Mouse (Mus musculus) heart, postnatal 0 days (tissue): ENCODE measurements around the gene Epha4. TPM values are rescaled to one million over a fixed set of nuclear protein-coding genes. Genes with fewer than 3 reads are reported as not detected.
A peak's percentile ranks its signal among the peaks of the same experiment; 100 is the strongest.

Experiments
- ATAC-seq: fragments of 200-750 bp; cut with Nextera tagmentation; 2 replicates; pipeline ENCODE4 v1.8.0; 2017; ENCODE audit warnings: low read depth, moderate number of reproducible peaks, moderate library complexity; ENCODE audit not compliant: insufficient read depth
- DNase-seq: peaks from one replicate; pipeline ENCODE4 v3.0.0-alpha.2; 2016; ENCODE audit warnings: low spot score
- H3K27ac ChIP-seq: fragments of 300-500 bp; sonication (generic); 2 replicates; pipeline ENCODE4 v1.5.1; 2014; ENCODE audit warnings: low read depth, mild to moderate bottlenecking
- H3K27me3 ChIP-seq: fragments of 300-500 bp; sonication (generic); 2 replicates; pipeline ENCODE4 v1.6.1; 2014; ENCODE audit warnings: low read length, mixed read lengths; ENCODE audit not compliant: control insufficient read depth, insufficient read depth
- H3K36me3 ChIP-seq: fragments of 300-500 bp; sonication (generic); replicated peaks from 2 replicates; pipeline ENCODE4 v1.6.1; 2014; ENCODE audit warnings: low read length, mixed read lengths; ENCODE audit not compliant: control insufficient read depth, insufficient read depth
- H3K4me1 ChIP-seq: fragments of 300-500 bp; sonication (generic); 2 replicates; pipeline ENCODE4 v1.6.1; 2014; ENCODE audit warnings: antibody characterized with exemption; ENCODE audit not compliant: control insufficient read depth, insufficient read depth
- H3K4me2 ChIP-seq: fragments of 300-500 bp; sonication (generic); 2 replicates; pipeline ENCODE4 v1.6.1; 2014; ENCODE audit warnings: low read depth, mild to moderate bottlenecking, low read length, moderate library complexity
- H3K4me3 ChIP-seq: fragments of 300-500 bp; sonication (generic); 2 replicates; pipeline ENCODE4 v1.5.1; 2014; ENCODE audit warnings: low read depth, low read length
- H3K9ac ChIP-seq: fragments of 300-500 bp; sonication (generic); replicated peaks from 2 replicates; pipeline ENCODE4 v1.6.1; 2014; ENCODE audit warnings: low read depth, low read length, mixed read lengths
- H3K9me3 ChIP-seq: fragments of 300-500 bp; sonication (generic); replicated peaks from 2 replicates; pipeline ENCODE4 v1.6.1; 2016; ENCODE audit warnings: low read length; ENCODE audit not compliant: control insufficient read depth
- CTCF ChIP-seq: IDR thresholded peaks from 2 replicates; pipeline ENCODE4 v1.5.1; 2016; ENCODE audit warnings: antibody characterized with exemption, control low read depth, low read depth
- EP300 ChIP-seq: IDR thresholded peaks from 2 replicates; pipeline ENCODE4 v1.6.1; 2016; ENCODE audit warnings: antibody characterized with exemption, low read depth
- WGBS: fragments of 180-500 bp; shearing (Covaris S2); extraction: QIAGEN DNeasy Blood & Tissue Kit; methylation state at CpG from one replicate; pipeline ENCODE4 v1.1.7; 2014; 5-methylcytosine and 5-hydroxymethylcytosine counted together
- polyA plus RNA-seq: library from polyadenylated mRNA; unstranded; fragments of >200 nt; fragmentation: Nextera tagmentation; extraction: Ambion mirVana; gene quantifications from 2 replicates; pipeline ENCODE4 v1.2.1, GENCODE M21; 2015
- total RNA-seq: library from RNA; depleted of rRNA; stranded (reverse); fragments of >200 nt; gene quantifications from 2 replicates; pipeline ENCODE4 v1.2.3, GENCODE M21; 2014; ENCODE audit warnings: low replicate concordance

Gene Epha4
- total and polyA plus RNA-seq, 2 experiments from 2014 or later, result 8.5 to 20.3 TPM

DNA sequence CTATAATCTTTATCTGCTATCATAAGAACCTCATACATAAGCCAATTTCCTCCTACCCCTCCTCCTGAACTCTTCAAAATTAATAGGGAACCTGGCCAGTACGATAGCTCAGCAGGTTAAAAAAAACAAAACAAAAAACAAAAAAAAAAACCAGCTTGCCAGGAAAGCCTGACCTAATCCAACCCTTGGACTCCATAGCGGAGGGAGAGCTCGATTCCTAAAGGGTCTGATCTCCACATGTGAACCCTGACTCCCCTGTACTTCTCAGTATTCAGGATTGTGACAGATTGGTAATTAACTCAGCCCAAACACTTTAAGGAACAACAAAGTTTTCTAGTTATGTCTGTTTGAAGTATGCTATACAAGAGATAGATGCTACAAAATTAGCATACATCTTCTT, 89.7 kb downstream of the Epha4 start:
- peaks cover 9% of the 10 kb centered on the region; the same call in 1 of the 2 replicates for H3K4me1 ChIP-seq
- no peaks in the 10 kb centered on the region for H3K27me3 ChIP-seq
- WGBS, result 86% methylated on average over 3 of the region's 3 CpGs
- no peak for DNase-seq
- TF ChIP-seq CTCF (no peak), EP300 (no peak)
- H3K27ac ChIP-seq, result no peak overlapping the region
- H3K4me2 ChIP-seq, result no peak overlapping the region
- ATAC-seq, result no peak
- H3K4me3 ChIP-seq, result no peak overlapping the region
- H3K36me3 ChIP-seq, result no peaks in the 10 kb centered on the region
- H3K9me3 ChIP-seq, result no peaks in the 10 kb centered on the region
- H3K9ac ChIP-seq, result no peak overlapping the region

DNA sequence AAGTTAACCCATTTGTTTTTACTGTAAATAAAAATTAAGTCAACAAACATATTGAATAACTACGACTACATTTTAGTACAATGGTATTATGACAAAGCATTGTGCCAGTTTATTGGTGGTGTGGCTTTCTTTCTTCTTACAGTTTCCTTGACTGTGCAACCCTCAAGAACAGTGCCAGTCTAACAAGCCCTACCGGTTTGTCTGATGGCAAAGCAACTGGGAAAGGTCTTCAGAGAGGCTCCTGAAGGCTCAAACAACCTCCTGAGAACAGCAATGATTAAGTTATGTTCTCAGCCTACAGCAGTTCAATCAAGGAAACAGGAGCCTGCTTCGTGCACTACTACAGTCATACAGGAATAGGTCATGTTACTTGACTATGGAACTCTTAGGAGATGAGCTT, 93.8 kb downstream of the Epha4 start:
- no peak for ATAC-seq
- no peak overlapping the region for H3K4me2 ChIP-seq
- WGBS, result 87% methylated on average over 3 of the region's 3 CpGs

DNA sequence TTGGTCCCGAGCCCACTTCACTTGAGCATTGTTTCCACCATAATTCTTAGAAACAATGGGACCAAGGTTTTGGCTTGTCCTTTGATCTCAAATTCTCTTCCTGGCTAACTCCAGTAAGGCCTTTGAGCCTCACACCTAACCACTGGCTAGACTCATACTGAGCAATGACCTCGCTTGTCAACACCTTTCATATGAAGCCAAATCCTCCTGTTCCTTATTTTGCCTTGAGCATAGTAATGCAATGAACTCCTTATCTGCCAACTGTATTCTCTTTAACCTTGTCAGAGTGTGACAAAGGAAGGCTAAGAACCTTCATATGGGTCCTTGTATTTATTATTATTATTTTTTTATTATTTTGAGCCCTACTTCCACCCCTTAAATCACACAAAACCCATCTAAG, 94.5 kb downstream of the Epha4 start:
- H3K36me3 ChIP-seq, result no peaks in the 10 kb centered on the region
- H3K27ac ChIP-seq, result no peak overlapping the region
- ATAC-seq, result no peak
- no peaks in the 10 kb centered on the region for H3K4me1 ChIP-seq
- H3K27me3 ChIP-seq, result no peaks in the 10 kb centered on the region
- DNase-seq, result no peak
- H3K9ac ChIP-seq, result no peak overlapping the region
- no peaks in the 10 kb centered on the region for H3K9me3 ChIP-seq
- H3K4me3 ChIP-seq, result no peak overlapping the region
- 65% methylated on average over 2 of the region's 2 CpGs for WGBS
- H3K4me2 ChIP-seq, result no peak overlapping the region
- TF ChIP-seq EP300, result no peak
- TF ChIP-seq CTCF, result no peak

More for the DNA sequence above, 93.8 kb downstream of the Epha4 start:
- no peak overlapping the region for H3K4me3 ChIP-seq
- TF ChIP-seq EP300 (no peak), CTCF (no peak)
- H3K9me3 ChIP-seq, result no peaks in the 10 kb centered on the region
- no peaks in the 10 kb centered on the region for H3K27me3 ChIP-seq
- no peak for DNase-seq
- no peaks in the 10 kb centered on the region for H3K4me1 ChIP-seq
- no peaks in the 10 kb centered on the region for H3K36me3 ChIP-seq
- no peak overlapping the region for H3K9ac ChIP-seq
- H3K27ac ChIP-seq, result no peak overlapping the region

DNA sequence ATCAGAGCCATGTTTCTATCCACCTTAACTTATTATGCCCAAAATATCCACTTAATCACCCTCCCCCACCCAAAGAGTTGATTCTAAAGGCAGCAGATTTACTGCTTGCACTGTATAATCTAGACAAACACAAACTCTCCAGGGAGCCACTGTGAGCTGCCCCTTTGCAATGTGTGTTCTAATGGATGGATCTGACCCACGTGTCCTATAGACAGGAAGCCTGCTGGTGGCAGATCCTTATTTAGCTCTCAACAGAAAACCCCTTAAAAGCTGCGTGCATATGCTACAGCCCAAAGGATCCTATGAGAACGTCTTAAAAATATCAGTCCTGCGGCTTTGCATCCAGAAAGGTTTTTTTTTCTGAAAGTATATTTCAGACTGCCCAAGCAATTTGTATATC, 98.0 kb downstream of the Epha4 start:
- WGBS, result 59% methylated on average over 4 of the region's 4 CpGs
- H3K27ac ChIP-seq, result no peak overlapping the region
- no peak overlapping the region for H3K9ac ChIP-seq
- H3K9me3 ChIP-seq, result no peaks in the 10 kb centered on the region
- H3K4me2 ChIP-seq, result no peak overlapping the region
- H3K27me3 ChIP-seq, result no peaks in the 10 kb centered on the region
- ATAC-seq (no peak), DNase-seq (no peak)
- TF ChIP-seq EP300, result no peak
- TF ChIP-seq CTCF, result no peak
- H3K4me1 ChIP-seq, result no peaks in the 10 kb centered on the region; the same call in 1 of the 2 replicates
- H3K36me3 ChIP-seq, result no peaks in the 10 kb centered on the region
- no peak overlapping the region for H3K4me3 ChIP-seq

- no peak overlapping the region for H3K4me3 ChIP-seq
- no peak overlapping the region for H3K9ac ChIP-seq
- no peak overlapping the region for H3K4me2 ChIP-seq
- no peaks in the 10 kb centered on the region for H3K9me3 ChIP-seq
- 53% methylated on average over 9 of the region's 9 CpGs for WGBS
- no peak for DNase-seq
- ATAC-seq, result no peak
- TF ChIP-seq EP300, result no peak
- H3K27me3 ChIP-seq, result no peaks in the 10 kb centered on the region
- no peak overlapping the region for H3K27ac ChIP-seq
- no peaks in the 10 kb centered on the region for H3K36me3 ChIP-seq
- H3K4me1 ChIP-seq, result no peaks in the 10 kb centered on the region; the same call in 1 of the 2 replicates
Observed at GRCm38 (mm10) chr1:77412871-77413669, 101.8 kb downstream of the Epha4 start.

DNA sequence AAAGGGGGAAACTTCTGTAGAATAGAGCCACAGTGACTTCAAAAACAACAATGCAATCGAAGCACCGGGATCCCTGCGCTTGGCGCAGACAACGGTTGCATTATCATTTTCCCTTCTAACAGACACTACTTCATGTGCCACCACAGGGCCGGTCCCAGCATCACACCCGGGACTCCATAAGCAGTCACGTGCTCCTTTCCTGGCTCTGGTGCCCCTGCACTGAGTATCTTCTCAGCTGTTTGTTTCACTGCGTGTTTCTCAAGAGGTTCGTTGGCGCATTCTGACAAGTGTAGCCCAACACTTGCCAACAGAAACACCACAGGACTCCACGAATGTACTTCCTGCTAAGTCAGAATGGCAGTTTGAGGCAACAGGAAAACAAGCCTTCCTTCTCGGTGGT, 102.6 kb downstream of the Epha4 start:
- TF ChIP-seq EP300 (no peak), CTCF (0 out of 2 replicates have a peak, but pooled peaks have one; percentile 8)
- no peaks in the 10 kb centered on the region for H3K9me3 ChIP-seq
- H3K9ac ChIP-seq, result no peak overlapping the region
- H3K36me3 ChIP-seq, result no peaks in the 10 kb centered on the region
- H3K27me3 ChIP-seq, result no peaks in the 10 kb centered on the region
- 47% methylated on average over 13 of the region's 13 CpGs for WGBS
- ATAC-seq (peak; percentile 69), DNase-seq (peak; percentile 65)
- H3K27ac ChIP-seq, result no peak overlapping the region
- H3K4me2 ChIP-seq, result peak overlapping the region; percentile 26; the same call in 1 of the 2 replicates
- no peak overlapping the region for H3K4me3 ChIP-seq
- no peaks in the 10 kb centered on the region; the same call in 1 of the 2 replicates for H3K4me1 ChIP-seq
